In genomic region chr14:8348927-8349326, GRCm38 (mm10) we compare ENCODE assay signal across 25 mouse cellular contexts. TPM values are rescaled to one million over a fixed set of nuclear protein-coding genes. Genes with fewer than 3 reads are reported as not detected.
DNase-seq lines count a peak whose midpoint lies in the region; ATAC-seq and TF ChIP-seq lines count a peak whose summit lies in the region.
"Had no signal": no experiment of that assay in that cellular context is flagged by ENCODE, and none has a peak within 500 bp of the region (broad histone marks: within the 10 kb centered on the region; RNA-seq: fewer than 3 reads in every experiment).

No protein-coding gene starts in this region.

- peak; percentile 34 for TF ChIP-seq CTCF in forebrain, postnatal 0 days (IDR thresholded peaks at IDR 0.05; ENCODE audit: low read depth)
- TF ChIP-seq CTCF in liver, postnatal 0 days (IDR thresholded peaks at IDR 0.05; ENCODE audit: low read depth): peak; percentile 24
- TF ChIP-seq CTCF in ES-Bruce4 (IDR thresholded peaks at IDR 0.05; ENCODE audit: low read depth, low read length): peak; percentile 47

- H3K9me3 ChIP-seq in forebrain, postnatal 0 days (ENCODE audit: low read length): no peaks in the 10 kb centered on the region
- H3K9me3 ChIP-seq in forebrain, embryonic 14.5 days (replicated peaks; ENCODE audit: control insufficient read depth, low read length): no peaks in the 10 kb centered on the region
- H3K9me3 ChIP-seq in liver, postnatal 0 days (ENCODE audit: low read length): no peaks in the 10 kb centered on the region
- H3K9me3 ChIP-seq in liver, embryonic 12.5 days (replicated peaks): no peaks in the 10 kb centered on the region
- no peaks in the 10 kb centered on the region for H3K9me3 ChIP-seq in ES-Bruce4 (replicated peaks; ENCODE audit: control insufficient read depth, insufficient read depth, low read length, poor library complexity, severe bottlenecking)
- no peaks in the 10 kb centered on the region for H3K9me3 ChIP-seq in megakaryocyte, embryonic 14.5 days
- H3K9me3 ChIP-seq: G1E; hindbrain, embryonic 12.5 days; limb, embryonic 10.5 days; liver, embryonic 15.5 days; midbrain, embryonic 15.5 days; neural tube, embryonic 12.5 days had no signal

- H3K27me3 ChIP-seq in forebrain, postnatal 0 days (ENCODE audit: insufficient read depth, low read length): no peaks in the 10 kb centered on the region
- no peaks in the 10 kb centered on the region for H3K27me3 ChIP-seq in forebrain, embryonic 14.5 days (replicated peaks; ENCODE audit: control insufficient read depth, insufficient read depth, low read length)
- no peaks in the 10 kb centered on the region for H3K27me3 ChIP-seq in liver, postnatal 0 days (ENCODE audit: insufficient read depth, low read length)
- no peaks in the 10 kb centered on the region for H3K27me3 ChIP-seq in liver, embryonic 12.5 days (replicated peaks)
- H3K27me3 ChIP-seq in ES-Bruce4 (ENCODE audit: control insufficient read depth, insufficient read depth, low read length, poor library complexity, severe bottlenecking): no peaks in the 10 kb centered on the region
- H3K27me3 ChIP-seq in megakaryocyte, embryonic 14.5 days (replicated peaks): peaks cover 5% of the 10 kb centered on the region
- H3K27me3 ChIP-seq: hindbrain, embryonic 12.5 days; liver, embryonic 15.5 days; midbrain, embryonic 15.5 days; neural tube, embryonic 12.5 days had no signal

- no peaks in the 10 kb centered on the region for H3K36me3 ChIP-seq in forebrain, postnatal 0 days (ENCODE audit: insufficient read depth)
- H3K36me3 ChIP-seq in forebrain, embryonic 14.5 days (ENCODE audit: control insufficient read depth, insufficient read depth, low read length): no peaks in the 10 kb centered on the region
- no peaks in the 10 kb centered on the region for H3K36me3 ChIP-seq in liver, postnatal 0 days (replicated peaks; ENCODE audit: insufficient read depth, low read length)
- no peaks in the 10 kb centered on the region for H3K36me3 ChIP-seq in liver, embryonic 12.5 days
- no peaks in the 10 kb centered on the region for H3K36me3 ChIP-seq in ES-Bruce4 (ENCODE audit: control insufficient read depth, insufficient read depth, low read length, poor library complexity, severe bottlenecking)
- H3K36me3 ChIP-seq in megakaryocyte, embryonic 14.5 days (replicated peaks; ENCODE audit: low read length): no peaks in the 10 kb centered on the region
- H3K36me3 ChIP-seq: G1E; hindbrain, embryonic 12.5 days; limb, embryonic 10.5 days; liver, embryonic 15.5 days; midbrain, embryonic 15.5 days; neural tube, embryonic 12.5 days had no signal

- no peak overlapping the region for H3K9ac ChIP-seq in forebrain, postnatal 0 days
- no peak overlapping the region for H3K9ac ChIP-seq in forebrain, embryonic 14.5 days (ENCODE audit: low read length)
- H3K9ac ChIP-seq in liver, postnatal 0 days (replicated peaks): no peak overlapping the region
- no peak overlapping the region for H3K9ac ChIP-seq in liver, embryonic 12.5 days
- H3K9ac ChIP-seq in ES-Bruce4 (ENCODE audit: low read depth, poor library complexity, severe bottlenecking): no peak overlapping the region
- H3K9ac ChIP-seq: hindbrain, embryonic 12.5 days; liver, embryonic 15.5 days; midbrain, embryonic 15.5 days; neural tube, embryonic 12.5 days had no signal

- TF ChIP-seq EP300 in liver, postnatal 0 days (IDR thresholded peaks at IDR 0.05; ENCODE audit: low read depth): no peak
- no peak for TF ChIP-seq EP300 in ES-Bruce4 (IDR thresholded peaks at IDR 0.05; ENCODE audit: insufficient read depth, low read depth, low read length)

- no peak overlapping the region for H3K4me3 ChIP-seq in forebrain, postnatal 0 days (ENCODE audit: low read depth, low read length)
- H3K4me3 ChIP-seq in forebrain, embryonic 14.5 days (ENCODE audit: low read depth, low read length): no peak overlapping the region
- no peak overlapping the region for H3K4me3 ChIP-seq in liver, postnatal 0 days (ENCODE audit: low read depth, low read length)
- no peak overlapping the region for H3K4me3 ChIP-seq in liver, embryonic 12.5 days
- H3K4me3 ChIP-seq in ES-Bruce4 (ENCODE audit: low read depth, low read length): no peak overlapping the region
- peak overlapping the region; percentile 26 for H3K4me3 ChIP-seq in megakaryocyte, embryonic 14.5 days (replicated peaks)
- H3K4me3 ChIP-seq: erythroblast, embryonic 14.5 days; hindbrain, embryonic 12.5 days; limb, embryonic 10.5 days; liver, embryonic 15.5 days; midbrain, embryonic 15.5 days; neural tube, embryonic 12.5 days had no signal

- 78% methylated on average over 9 of the region's 9 CpGs for WGBS in forebrain, postnatal 0 days
- WGBS in forebrain, embryonic 14.5 days: 79% methylated on average over 9 of the region's 9 CpGs
- 53% methylated on average over 9 of the region's 9 CpGs for WGBS in liver, postnatal 0 days (ENCODE audit: insufficient replicate concordance)
- WGBS in liver, embryonic 12.5 days (ENCODE audit: insufficient replicate concordance): 45% methylated on average over 9 of the region's 9 CpGs

- DNase-seq in forebrain, postnatal 0 days: no peak
- no peak for DNase-seq in forebrain, embryonic 14.5 days (ENCODE audit: low spot score)
- no peak for DNase-seq in liver, postnatal 0 days
- no peak for DNase-seq in heart, postnatal 10 days
- no peak for DNase-seq in frontal cortex, postnatal 14 days (ENCODE audit: low spot score in 2 of 2)
- DNase-seq: adrenal gland, adult 2 months; cerebellum, adult 8-10 months; gastrocnemius, postnatal 25 days; kidney, adult 11 months; kidney, postnatal 4 days; layer of hippocampus, postnatal 36 days; thymus, postnatal 25 days had no signal

- intact Hi-C loops in heart, postnatal 10 days (cut with DNase I): loop anchor here (10.0 kb wide), 1 partner anchor 174 kb away; the partner anchor contains the start of gene Pdhb

- H3K27ac ChIP-seq in forebrain, postnatal 0 days (ENCODE audit: low read depth, low read length): no peak overlapping the region
- no peak overlapping the region for H3K27ac ChIP-seq in forebrain, embryonic 14.5 days (ENCODE audit: low read depth, low read length)
- no peak overlapping the region for H3K27ac ChIP-seq in liver, postnatal 0 days (ENCODE audit: low read depth)
- H3K27ac ChIP-seq in liver, embryonic 12.5 days: no peak overlapping the region
- no peak overlapping the region for H3K27ac ChIP-seq in ES-Bruce4 (ENCODE audit: insufficient read depth, low read length)
- H3K27ac ChIP-seq: hindbrain, embryonic 12.5 days; limb, embryonic 10.5 days; liver, embryonic 15.5 days; macrophage; midbrain, embryonic 15.5 days; neural tube, embryonic 12.5 days had no signal

- no peak for ATAC-seq in forebrain, postnatal 0 days
- ATAC-seq in forebrain, embryonic 14.5 days: no peak
- ATAC-seq in liver, postnatal 0 days: no peak
- no peak for ATAC-seq in liver, embryonic 12.5 days
- ATAC-seq: midbrain, embryonic 15.5 days had no signal

- no peak overlapping the region for H3K4me2 ChIP-seq in forebrain, postnatal 0 days (ENCODE audit: low read depth)
- no peak overlapping the region for H3K4me2 ChIP-seq in forebrain, embryonic 14.5 days (ENCODE audit: low read length)
- no peak overlapping the region for H3K4me2 ChIP-seq in liver, postnatal 0 days (ENCODE audit: low read depth, low read length)
- no peak overlapping the region for H3K4me2 ChIP-seq in liver, embryonic 12.5 days
- H3K4me2 ChIP-seq: hindbrain, embryonic 12.5 days; liver, embryonic 15.5 days; midbrain, embryonic 15.5 days; neural tube, embryonic 12.5 days had no signal

- no peaks in the 10 kb centered on the region for H3K4me1 ChIP-seq in forebrain, postnatal 0 days (ENCODE audit: insufficient read depth)
- no peaks in the 10 kb centered on the region for H3K4me1 ChIP-seq in forebrain, embryonic 14.5 days (ENCODE audit: control insufficient read depth, insufficient read depth, low read length)
- no peaks in the 10 kb centered on the region for H3K4me1 ChIP-seq in liver, postnatal 0 days (ENCODE audit: insufficient read depth)
- H3K4me1 ChIP-seq in liver, embryonic 12.5 days: no peaks in the 10 kb centered on the region
- H3K4me1 ChIP-seq in ES-Bruce4 (ENCODE audit: control insufficient read depth, insufficient read depth, low read length): no peaks in the 10 kb centered on the region
- peaks cover 28% of the 10 kb centered on the region for H3K4me1 ChIP-seq in megakaryocyte, embryonic 14.5 days
- H3K4me1 ChIP-seq: hindbrain, embryonic 12.5 days; limb, embryonic 10.5 days; liver, embryonic 15.5 days; midbrain, embryonic 15.5 days; neural tube, embryonic 12.5 days had no signal

- no peak for TF ChIP-seq POLR2A in ES-Bruce4 (IDR thresholded peaks at IDR 0.05; ENCODE audit: insufficient read depth, low read length)

RNA-seq across cellular contexts. Expression of gene Oit1, which starts 29.6 kb away (rescaled TPM):
- 0.23 TPM in 1 of 2 replicates, not detected in the other for total RNA-seq in forebrain, postnatal 0 days (2014; rRNA removed)
- 0.12 and 0.15 TPM in 2 replicates for polyA plus RNA-seq in forebrain, postnatal 0 days (2015; fragmentation: Nextera tagmentation; extraction: Ambion mirVana)
- not detected in 2 replicates for polyA plus RNA-seq in forebrain, embryonic 14.5 days (2014; fragmentation: Nextera tagmentation; extraction: Ambion mirVana)
- polyA plus RNA-seq in liver, postnatal 0 days (2015; fragmentation: Nextera tagmentation; extraction: Ambion mirVana): not detected in 2 replicates
- not detected in 2 replicates for polyA plus RNA-seq in liver, embryonic 12.5 days (2016; fragmentation: Nextera tagmentation; extraction: Ambion mirVana)
- not detected in 2 replicates for polyA plus RNA-seq in ES-Bruce4 (2011; ENCODE audit: insufficient read depth, insufficient read length, low read depth, missing spikeins)
- polyA plus RNA-seq in megakaryocyte, embryonic 14.5 days (2012; ENCODE audit: insufficient read depth, low replicate concordance): not detected in 2 replicates
- not detected for total RNA-seq in heart, postnatal 10 days (2021)
- total RNA-seq: adrenal gland, adult 2 months; G1E; gastrocnemius, postnatal 25 days; layer of hippocampus, postnatal 36 days had no signal
- polyA plus RNA-seq: adrenal gland, adult 2 months; C2C12; erythroblast, embryonic 14.5 days; G1E; heart, embryonic 14.5 days; hindbrain, embryonic 12.5 days; limb, embryonic 10.5 days; liver, embryonic 15.5 days; macrophage; midbrain, embryonic 15.5 days; neural tube, embryonic 12.5 days had no signal

RNA-seq across cellular contexts. Expression of gene Fam107a, which starts 31.1 kb away (rescaled TPM):
- total RNA-seq in forebrain, postnatal 0 days (2014; rRNA removed): 15.5 and 23.5 TPM in 2 replicates
- 2.0 and 2.8 TPM in 2 replicates for polyA plus RNA-seq in forebrain, postnatal 0 days (2015; fragmentation: Nextera tagmentation; extraction: Ambion mirVana)
- 0.14 and 0.15 TPM in 2 replicates for polyA plus RNA-seq in forebrain, embryonic 14.5 days (2014; fragmentation: Nextera tagmentation; extraction: Ambion mirVana)
- not detected in 2 replicates for polyA plus RNA-seq in liver, postnatal 0 days (2015; fragmentation: Nextera tagmentation; extraction: Ambion mirVana)
- polyA plus RNA-seq in liver, embryonic 12.5 days (2016; fragmentation: Nextera tagmentation; extraction: Ambion mirVana): 0.05 TPM in 1 of 2 replicates, not detected in the other
- 0.69 and 1.2 TPM in 2 replicates for polyA plus RNA-seq in ES-Bruce4 (2011; ENCODE audit: insufficient read depth, insufficient read length, low read depth, missing spikeins)
- not detected in 2 replicates for polyA plus RNA-seq in megakaryocyte, embryonic 14.5 days (2012; ENCODE audit: insufficient read depth, low replicate concordance)
- 10 to 100 TPM in 1 of 2 experiments, 1 to 10 TPM in 1; 2.7 to 11.2 TPM for total RNA-seq in heart, postnatal 10 days (2021)
- polyA plus RNA-seq: C2C12; erythroblast, embryonic 14.5 days; G1E; macrophage had no signal
